Mouse (Mus musculus): ENCODE measurements at regions not wholly inside any gene's neighbourhood (a gene's known extent, or its start where the extent isn't known, plus 50 kb on each side); places are given as distances from the start of the nearest gene placed in this dataset.

- no peak for DNase-seq
Measured at GRCm38 (mm10) chr9:102782926-102783850, 51.5 kb upstream of the Ryk start.

- peak; percentile 20 to 27 for DNase-seq
Measured at GRCm38 (mm10) chr9:102784329-102785026, 50.2 kb upstream of the Ryk start.

Measured in thymus, adult 18-20 months (tissue).